Mouse (Mus musculus): ENCODE data around the gene Limch1. TPM values are rescaled to one million over a fixed set of nuclear protein-coding genes. Genes with fewer than 3 reads are reported as not detected.

Gene Limch1
- polyA plus RNA-seq, 1 experiment from 2014 or later, result 6.1 TPM

- no peak overlapping the region for H3K4me3 ChIP-seq (ENCODE audit: low read depth, low read length)
- H3K27me3 ChIP-seq (ENCODE audit: control insufficient read depth, insufficient read depth, low read length), result no peaks in the 10 kb centered on the region
- no peaks in the 10 kb centered on the region; the same call in 1 of the 2 replicates for H3K36me3 ChIP-seq (ENCODE audit: control insufficient read depth, insufficient read depth, low read length)
- no peaks in the 10 kb centered on the region for H3K4me1 ChIP-seq (replicated peaks; ENCODE audit: control insufficient read depth, insufficient read depth)
- no peak for DNase-seq (ENCODE audit: low spot score)
- no peak for ATAC-seq (ENCODE audit: low FRiP score, low TSS enrichment)
- no peak overlapping the region for H3K27ac ChIP-seq (replicated peaks)
- no peak overlapping the region for H3K4me2 ChIP-seq (replicated peaks; ENCODE audit: low read depth)
- H3K9ac ChIP-seq (ENCODE audit: low read length), result no peak overlapping the region
- H3K9me3 ChIP-seq (ENCODE audit: control insufficient read depth, low read length), result no peaks in the 10 kb centered on the region
- 45% methylated on average over 10 of the region's 10 CpGs for WGBS
- no peak for TF ChIP-seq EP300 (optimal IDR thresholded peaks at IDR 0.05)
- TF ChIP-seq CTCF (IDR thresholded peaks at IDR 0.05; ENCODE audit: low read depth), result no peak
Observed at GRCm38 (mm10) chr5:66802196-66802595, 56.6 kb downstream of the Limch1 start.

DNA sequence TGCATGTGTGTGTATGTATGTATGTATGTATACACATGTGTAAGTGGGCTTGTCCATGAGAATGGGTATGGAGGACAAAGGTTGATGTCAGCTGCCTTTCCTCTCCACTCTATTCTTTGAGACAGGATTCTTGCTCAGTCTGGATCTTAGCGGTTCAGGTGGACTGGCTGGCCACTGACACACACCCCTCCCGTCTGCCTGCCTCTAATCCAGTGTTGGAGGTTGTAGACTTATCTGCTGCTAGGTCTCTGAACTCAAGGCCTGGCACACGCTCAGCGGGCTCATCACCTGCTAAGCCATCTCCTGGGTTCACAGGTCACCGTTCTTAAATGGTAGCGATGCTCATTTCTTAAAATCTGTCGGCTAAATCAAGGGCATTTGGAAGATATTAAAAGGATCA, 60.7 kb downstream of the Limch1 start:
- Histone ChIP-seq H3K36me3 (ENCODE audit: control insufficient read depth, insufficient read depth, low read length) (no peaks in the 10 kb centered on the region; the same call in 1 of the 2 replicates), H3K4me3 (ENCODE audit: low read depth, low read length) (no peak overlapping the region), H3K4me2 (replicated peaks; ENCODE audit: low read depth) (no peak overlapping the region), H3K27ac (replicated peaks) (no peak overlapping the region), H3K9me3 (ENCODE audit: control insufficient read depth, low read length) (no peaks in the 10 kb centered on the region), H3K4me1 (replicated peaks; ENCODE audit: control insufficient read depth, insufficient read depth) (no peaks in the 10 kb centered on the region), H3K27me3 (ENCODE audit: control insufficient read depth, insufficient read depth, low read length) (no peaks in the 10 kb centered on the region), H3K9ac (ENCODE audit: low read length) (no peak overlapping the region)
- TF ChIP-seq CTCF (IDR thresholded peaks at IDR 0.05; ENCODE audit: low read depth) (no peak), EP300 (optimal IDR thresholded peaks at IDR 0.05) (no peak)
- 84% methylated on average over 7 of the region's 7 CpGs for WGBS
- ATAC-seq (ENCODE audit: low FRiP score, low TSS enrichment), result no peak
- DNase-seq (ENCODE audit: low spot score), result no peak

- Histone ChIP-seq H3K9ac (ENCODE audit: low read length) (no peak overlapping the region), H3K4me2 (replicated peaks; ENCODE audit: low read depth) (no peak overlapping the region), H3K9me3 (ENCODE audit: control insufficient read depth, low read length) (no peaks in the 10 kb centered on the region), H3K27me3 (ENCODE audit: control insufficient read depth, insufficient read depth, low read length) (no peaks in the 10 kb centered on the region), H3K4me1 (replicated peaks; ENCODE audit: control insufficient read depth, insufficient read depth) (no peaks in the 10 kb centered on the region), H3K4me3 (ENCODE audit: low read depth, low read length) (no peak overlapping the region), H3K36me3 (ENCODE audit: control insufficient read depth, insufficient read depth, low read length) (no peaks in the 10 kb centered on the region; the same call in 1 of the 2 replicates), H3K27ac (replicated peaks) (no peak overlapping the region)
- no peak for ATAC-seq (ENCODE audit: low FRiP score, low TSS enrichment)
- DNase-seq (ENCODE audit: low spot score), result no peak
- no peak for TF ChIP-seq CTCF (IDR thresholded peaks at IDR 0.05; ENCODE audit: low read depth)
- TF ChIP-seq EP300 (optimal IDR thresholded peaks at IDR 0.05), result no peak
- WGBS, result 89% methylated on average over 6 of the region's 6 CpGs
Observed at GRCm38 (mm10) chr5:66807737-66808136, 62.1 kb downstream of the Limch1 start.

GRCm38 (mm10) chr5:66809016-66809570, 63.5 kb downstream of the Limch1 start:
- TF ChIP-seq CTCF (IDR thresholded peaks at IDR 0.05; ENCODE audit: low read depth) (no peak), EP300 (optimal IDR thresholded peaks at IDR 0.05) (no peak)
- no peak for ATAC-seq (ENCODE audit: low FRiP score, low TSS enrichment)
- DNase-seq (ENCODE audit: low spot score), result no peak
- no peak overlapping the region for H3K4me3 ChIP-seq (ENCODE audit: low read depth, low read length)
- no peaks in the 10 kb centered on the region for H3K36me3 ChIP-seq (ENCODE audit: control insufficient read depth, insufficient read depth, low read length)
- H3K27ac ChIP-seq (replicated peaks), result no peak overlapping the region
- no peak overlapping the region for H3K4me2 ChIP-seq (replicated peaks; ENCODE audit: low read depth)
- 81% methylated on average over 9 of the region's 9 CpGs for WGBS
- H3K9ac ChIP-seq (ENCODE audit: low read length), result no peak overlapping the region
- no peaks in the 10 kb centered on the region for H3K27me3 ChIP-seq (ENCODE audit: control insufficient read depth, insufficient read depth, low read length)
- no peaks in the 10 kb centered on the region for H3K9me3 ChIP-seq (ENCODE audit: control insufficient read depth, low read length)
- H3K4me1 ChIP-seq (replicated peaks; ENCODE audit: control insufficient read depth, insufficient read depth), result no peaks in the 10 kb centered on the region

DNA sequence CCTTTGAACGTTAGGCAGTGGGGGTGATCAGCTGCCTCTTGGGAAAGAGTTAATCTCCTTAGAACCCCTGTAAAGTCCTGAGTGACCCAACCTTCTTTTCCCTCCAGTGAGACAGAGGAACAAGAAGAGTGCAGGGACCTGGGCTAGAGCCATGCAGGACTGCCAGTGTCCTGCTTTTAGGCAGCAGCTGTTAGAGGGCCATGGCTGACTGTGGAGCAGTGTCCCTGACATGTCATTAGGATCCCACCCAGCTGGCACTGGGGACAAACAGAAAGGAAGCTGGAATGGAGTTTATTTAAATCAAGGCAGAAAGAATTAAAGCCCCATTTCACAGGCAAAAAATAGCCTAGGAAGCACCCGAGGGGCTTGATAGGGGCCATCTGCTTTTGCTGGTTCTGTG, 64.8 kb downstream of the Limch1 start:
- no peak for TF ChIP-seq EP300 (optimal IDR thresholded peaks at IDR 0.05)
- no peak for TF ChIP-seq CTCF (IDR thresholded peaks at IDR 0.05; ENCODE audit: low read depth)
- H3K9ac ChIP-seq (ENCODE audit: low read length), result no peak overlapping the region
- no peaks in the 10 kb centered on the region for H3K9me3 ChIP-seq (ENCODE audit: control insufficient read depth, low read length)
- no peaks in the 10 kb centered on the region for H3K27me3 ChIP-seq (ENCODE audit: control insufficient read depth, insufficient read depth, low read length)
- H3K36me3 ChIP-seq (ENCODE audit: control insufficient read depth, insufficient read depth, low read length), result no peaks in the 10 kb centered on the region
- no peak overlapping the region for H3K4me3 ChIP-seq (ENCODE audit: low read depth, low read length)
- DNase-seq (ENCODE audit: low spot score), result no peak
- H3K4me2 ChIP-seq (replicated peaks; ENCODE audit: low read depth), result no peak overlapping the region
- ATAC-seq (ENCODE audit: low FRiP score, low TSS enrichment), result no peak
- 53% methylated on average over 2 of the region's 2 CpGs for WGBS
- H3K4me1 ChIP-seq (replicated peaks; ENCODE audit: control insufficient read depth, insufficient read depth), result no peaks in the 10 kb centered on the region
- no peak overlapping the region for H3K27ac ChIP-seq (replicated peaks)

DNA sequence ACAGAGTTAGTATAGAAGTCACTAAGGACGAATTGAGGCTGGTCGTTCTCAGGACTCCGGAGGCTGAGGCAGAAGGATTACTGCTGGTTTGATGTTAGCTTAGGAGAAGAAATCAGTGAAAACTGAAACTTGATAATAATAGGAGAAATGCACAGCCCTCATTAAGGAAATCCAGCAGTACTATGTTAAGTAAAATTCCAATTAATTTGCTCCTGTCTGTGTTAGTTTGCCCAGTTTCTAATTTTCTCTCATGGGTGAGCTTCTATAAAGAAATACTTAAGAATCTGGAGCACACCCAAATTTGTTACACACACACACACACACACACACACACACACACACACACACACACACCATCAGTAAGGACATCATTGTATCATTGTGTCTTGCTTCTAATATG, 69.0 kb downstream of the Limch1 start:
- 83% methylated on average over 3 of the region's 3 CpGs for WGBS
- ATAC-seq (ENCODE audit: low FRiP score, low TSS enrichment) (no peak), DNase-seq (ENCODE audit: low spot score) (no peak)
- Histone ChIP-seq H3K4me3 (ENCODE audit: low read depth, low read length) (no peak overlapping the region), H3K4me2 (replicated peaks; ENCODE audit: low read depth) (no peak overlapping the region), H3K36me3 (ENCODE audit: control insufficient read depth, insufficient read depth, low read length) (no peaks in the 10 kb centered on the region), H3K4me1 (replicated peaks; ENCODE audit: control insufficient read depth, insufficient read depth) (no peaks in the 10 kb centered on the region), H3K9ac (ENCODE audit: low read length) (no peak overlapping the region), H3K27me3 (ENCODE audit: control insufficient read depth, insufficient read depth, low read length) (no peaks in the 10 kb centered on the region), H3K27ac (replicated peaks) (no peak overlapping the region), H3K9me3 (ENCODE audit: control insufficient read depth, low read length) (no peaks in the 10 kb centered on the region)
- TF ChIP-seq EP300 (optimal IDR thresholded peaks at IDR 0.05) (no peak), CTCF (IDR thresholded peaks at IDR 0.05; ENCODE audit: low read depth) (no peak)

Data from stomach, postnatal 0 days (tissue).